Mouse (Mus musculus): ENCODE measurements around the gene Rhobtb1. TPM values are rescaled to one million over a fixed set of nuclear protein-coding genes. Genes with fewer than 3 reads are reported as not detected.

Rhobtb1 gene
- polyA plus RNA-seq, 1 experiment = 7.5 TPM

DNA sequence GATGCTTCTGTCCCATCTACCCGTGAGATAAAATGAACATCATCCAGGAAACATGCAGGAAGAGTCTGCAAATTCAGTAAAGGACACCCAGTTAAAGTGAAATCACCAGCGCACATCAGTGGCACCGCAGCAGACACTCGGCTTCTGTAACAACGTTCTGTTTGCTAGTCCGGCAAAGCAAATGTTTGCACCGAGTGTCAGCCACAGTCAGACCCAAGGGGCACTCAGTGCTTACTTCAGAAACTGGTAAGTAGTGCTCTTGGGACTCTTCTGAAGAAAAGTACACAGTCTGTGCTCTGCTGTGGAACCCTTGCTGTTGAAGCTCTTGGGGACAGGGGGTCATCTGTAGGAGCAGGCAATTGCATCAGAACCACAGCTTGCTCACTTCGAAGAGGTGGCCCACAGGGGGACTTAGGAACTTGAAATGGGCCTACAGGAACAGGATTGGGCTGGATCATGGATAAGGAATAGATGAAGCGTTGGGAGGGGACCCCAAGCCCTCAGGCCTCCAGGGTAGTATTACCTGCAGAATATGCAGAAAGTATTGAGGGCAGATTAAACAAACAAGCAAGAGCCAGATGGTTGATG is 14.9 kb upstream of the Rhobtb1 start:
- Histone ChIP-seq H3K27me3 (ENCODE audit: control insufficient read depth, insufficient read depth, insufficient read length) (no peaks in the 10 kb centered on the region), H3K36me3 (ENCODE audit: control insufficient read depth, insufficient read depth) (no peaks in the 10 kb centered on the region), H3K4me2 (ENCODE audit: low read depth) (no peak overlapping the region), H3K79me2 (ENCODE audit: control insufficient read depth, insufficient read depth) (no peaks in the 10 kb centered on the region), H3ac (ENCODE audit: control insufficient read depth, insufficient read length) (no peak overlapping the region), H3K4me3 (no peak overlapping the region)
- no peak for TF ChIP-seq POLR2A (IDR thresholded peaks at IDR 0.05; ENCODE audit: insufficient read length, low read depth)
- TF ChIP-seq REST (IDR thresholded peaks at IDR 0.05; ENCODE audit: insufficient read depth, insufficient read length) = no peak
- no peak for TF ChIP-seq MYOG (IDR thresholded peaks at IDR 0.05; ENCODE audit: control insufficient read depth in 1 of 3, insufficient read depth in 1 of 3, insufficient read length in 2 of 3, low read depth in 2 of 3)
- no peak for TF ChIP-seq CEBPB (IDR thresholded peaks at IDR 0.05; ENCODE audit: insufficient read depth, poor library complexity, severe bottlenecking)
- no peak for TF ChIP-seq MYOD1 (IDR thresholded peaks at IDR 0.05; ENCODE audit: control insufficient read depth in 1 of 3, insufficient read length in 2 of 3, low read depth in 2 of 3)
- TF ChIP-seq TCF12 (IDR thresholded peaks at IDR 0.05; ENCODE audit: insufficient read depth, poor library complexity, severe bottlenecking) = no peak
- TF ChIP-seq E2F4 (IDR thresholded peaks at IDR 0.05; ENCODE audit: insufficient read depth) = no peak
- no peak for TF ChIP-seq USF1 (IDR thresholded peaks at IDR 0.05; ENCODE audit: low read depth)
- no peak for TF ChIP-seq POLR2AphosphoS2 (IDR thresholded peaks at IDR 0.05; ENCODE audit: insufficient read length, low read depth)
- no peak for TF ChIP-seq SRF (IDR thresholded peaks at IDR 0.05; ENCODE audit: control insufficient read depth, insufficient read length, low read depth)

DNA sequence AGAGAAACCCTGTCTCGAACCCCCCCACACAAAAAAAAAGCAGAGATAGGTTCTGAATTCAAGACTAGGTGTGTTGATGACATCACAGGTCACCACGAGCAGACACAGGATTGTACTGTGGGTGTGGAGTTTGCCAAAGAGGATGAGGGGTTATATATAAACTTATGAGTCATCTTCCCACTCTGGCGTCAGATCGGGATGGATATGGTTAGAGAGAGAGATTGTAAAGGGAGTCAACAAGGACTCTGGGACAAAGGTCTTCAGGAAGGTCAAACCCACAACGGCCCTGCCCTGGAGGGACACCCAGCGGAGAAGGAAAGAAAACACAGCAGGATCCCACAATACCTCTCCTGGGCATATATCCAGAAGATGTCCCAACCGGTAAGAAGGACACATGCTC is 2.0 kb upstream of the Rhobtb1 start:
- TF ChIP-seq REST (IDR thresholded peaks at IDR 0.05; ENCODE audit: insufficient read depth, insufficient read length) (no peak), TCF3 (IDR thresholded peaks at IDR 0.05; ENCODE audit: insufficient read length, low read depth) (no peak), POLR2AphosphoS2 (IDR thresholded peaks at IDR 0.05; ENCODE audit: insufficient read length, low read depth) (no peak), POLR2A (IDR thresholded peaks at IDR 0.05; ENCODE audit: insufficient read length, low read depth) (no peak), TCF12 (IDR thresholded peaks at IDR 0.05; ENCODE audit: insufficient read depth, poor library complexity, severe bottlenecking) (no peak), SRF (IDR thresholded peaks at IDR 0.05; ENCODE audit: control insufficient read depth, insufficient read length, low read depth) (no peak), MAX (IDR thresholded peaks at IDR 0.05; ENCODE audit: low read depth) (no peak)
- H3K4me2 ChIP-seq (ENCODE audit: low read depth) = no peak overlapping the region
- no peaks in the 10 kb centered on the region for H3K79me2 ChIP-seq (ENCODE audit: control insufficient read depth, insufficient read depth)

DNA sequence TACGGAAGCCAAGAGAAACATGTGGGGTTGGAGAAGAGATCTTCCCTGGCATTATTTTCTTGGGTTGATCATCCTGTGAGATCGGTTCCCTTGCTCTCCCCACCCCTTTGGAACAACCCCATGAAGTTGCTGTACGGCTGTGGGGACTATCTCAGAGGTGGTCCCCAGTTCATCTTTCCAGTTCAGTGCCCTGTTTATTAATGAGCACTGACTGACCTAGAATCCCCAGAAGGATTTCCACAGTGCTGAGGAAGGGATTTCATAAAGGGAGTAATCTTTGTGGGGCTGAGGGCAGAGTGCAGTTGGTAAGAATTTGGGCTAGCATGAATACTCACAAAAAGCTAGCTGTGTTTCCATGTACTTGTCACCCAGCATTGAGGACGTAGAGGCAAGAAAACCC is 1.7 kb downstream of the Rhobtb1 start:
- Histone ChIP-seq H3ac (ENCODE audit: control insufficient read depth, insufficient read length) (no peak overlapping the region), H3K27me3 (ENCODE audit: control insufficient read depth, insufficient read depth, insufficient read length) (no peaks in the 10 kb centered on the region), H3K4me3 (no peak overlapping the region), H3K36me3 (ENCODE audit: control insufficient read depth, insufficient read depth) (no peaks in the 10 kb centered on the region), H3K79me2 (ENCODE audit: control insufficient read depth, insufficient read depth) (no peaks in the 10 kb centered on the region), H3K4me2 (ENCODE audit: low read depth) (no peak overlapping the region)
- TF ChIP-seq POLR2A (IDR thresholded peaks at IDR 0.05; ENCODE audit: insufficient read length, low read depth) (no peak), E2F4 (IDR thresholded peaks at IDR 0.05; ENCODE audit: insufficient read depth) (no peak), MAX (IDR thresholded peaks at IDR 0.05; ENCODE audit: low read depth) (no peak), MYOD1 (IDR thresholded peaks at IDR 0.05; ENCODE audit: control insufficient read depth in 1 of 3, insufficient read length in 2 of 3, low read depth in 2 of 3) (no peak), TCF12 (IDR thresholded peaks at IDR 0.05; ENCODE audit: insufficient read depth, poor library complexity, severe bottlenecking) (no peak), USF1 (IDR thresholded peaks at IDR 0.05; ENCODE audit: low read depth) (no peak)

More for the DNA sequence above, 2.0 kb upstream of the Rhobtb1 start:
- no peaks in the 10 kb centered on the region for H3K36me3 ChIP-seq (ENCODE audit: control insufficient read depth, insufficient read depth)
- no peaks in the 10 kb centered on the region for H3K27me3 ChIP-seq (ENCODE audit: control insufficient read depth, insufficient read depth, insufficient read length)
- no peak overlapping the region for H3K4me3 ChIP-seq
- H3ac ChIP-seq (ENCODE audit: control insufficient read depth, insufficient read length) = no peak overlapping the region

DNA sequence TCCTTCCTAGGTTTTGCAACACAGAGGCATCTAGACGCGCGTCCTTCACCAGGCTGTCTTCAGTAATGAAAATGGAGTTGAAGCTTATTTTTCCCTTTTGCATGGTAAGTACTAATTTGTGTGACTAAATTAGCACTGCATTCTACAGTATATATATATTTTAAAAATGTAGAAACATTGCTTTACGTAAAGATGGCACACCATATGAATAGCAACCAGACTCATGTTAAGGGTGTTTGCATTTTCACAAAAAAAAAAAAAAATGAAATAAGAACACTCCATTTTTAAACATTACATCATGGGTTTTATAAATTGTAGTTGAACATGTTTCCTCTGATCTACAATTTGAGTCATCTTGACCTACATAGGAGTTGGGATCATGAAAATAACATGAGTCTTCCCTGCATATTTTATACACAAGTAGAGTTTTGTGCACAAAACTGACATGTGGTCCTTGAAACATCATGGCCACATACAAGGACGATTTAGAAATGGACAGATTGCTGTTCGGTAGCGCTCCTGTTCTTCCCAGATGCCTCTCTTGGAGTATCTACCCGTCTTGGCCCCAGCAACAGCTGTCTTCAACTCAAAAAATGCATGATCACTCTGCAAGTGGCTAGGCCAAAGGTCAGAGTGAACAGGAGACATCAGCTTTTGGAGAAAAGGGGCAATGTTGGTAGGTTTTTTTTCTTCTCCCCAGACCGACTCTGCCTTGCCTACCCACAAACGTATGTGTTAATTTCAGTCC is 4.4 kb downstream of the Rhobtb1 start:
- no peak overlapping the region for H3ac ChIP-seq (ENCODE audit: control insufficient read depth, insufficient read length)
- no peak for TF ChIP-seq CEBPB (IDR thresholded peaks at IDR 0.05; ENCODE audit: insufficient read depth, poor library complexity, severe bottlenecking)
- no peak for TF ChIP-seq POLR2AphosphoS2 (IDR thresholded peaks at IDR 0.05; ENCODE audit: insufficient read length, low read depth)
- no peak for TF ChIP-seq MYOD1 (IDR thresholded peaks at IDR 0.05; ENCODE audit: control insufficient read depth in 1 of 3, insufficient read length in 2 of 3, low read depth in 2 of 3)
- no peak for TF ChIP-seq E2F4 (IDR thresholded peaks at IDR 0.05; ENCODE audit: insufficient read depth)
- TF ChIP-seq TCF3 (IDR thresholded peaks at IDR 0.05; ENCODE audit: insufficient read length, low read depth) = no peak
- no peak for TF ChIP-seq POLR2A (IDR thresholded peaks at IDR 0.05; ENCODE audit: insufficient read length, low read depth)
- TF ChIP-seq MAX (IDR thresholded peaks at IDR 0.05; ENCODE audit: low read depth) = no peak
- TF ChIP-seq MYOG (IDR thresholded peaks at IDR 0.05; ENCODE audit: control insufficient read depth in 1 of 3, insufficient read depth in 1 of 3, insufficient read length in 2 of 3, low read depth in 2 of 3) = no peak
- no peak for TF ChIP-seq TCF12 (IDR thresholded peaks at IDR 0.05; ENCODE audit: insufficient read depth, poor library complexity, severe bottlenecking)
- TF ChIP-seq SRF (IDR thresholded peaks at IDR 0.05; ENCODE audit: control insufficient read depth, insufficient read length, low read depth) = no peak
- TF ChIP-seq REST (IDR thresholded peaks at IDR 0.05; ENCODE audit: insufficient read depth, insufficient read length) = no peak
- no peak for TF ChIP-seq USF1 (IDR thresholded peaks at IDR 0.05; ENCODE audit: low read depth)
- no peaks in the 10 kb centered on the region for H3K27me3 ChIP-seq (ENCODE audit: control insufficient read depth, insufficient read depth, insufficient read length)
- no peak overlapping the region for H3K4me3 ChIP-seq
- H3K36me3 ChIP-seq (ENCODE audit: control insufficient read depth, insufficient read depth) = no peaks in the 10 kb centered on the region
- no peaks in the 10 kb centered on the region for H3K79me2 ChIP-seq (ENCODE audit: control insufficient read depth, insufficient read depth)
- H3K4me2 ChIP-seq (ENCODE audit: low read depth) = no peak overlapping the region

DNA sequence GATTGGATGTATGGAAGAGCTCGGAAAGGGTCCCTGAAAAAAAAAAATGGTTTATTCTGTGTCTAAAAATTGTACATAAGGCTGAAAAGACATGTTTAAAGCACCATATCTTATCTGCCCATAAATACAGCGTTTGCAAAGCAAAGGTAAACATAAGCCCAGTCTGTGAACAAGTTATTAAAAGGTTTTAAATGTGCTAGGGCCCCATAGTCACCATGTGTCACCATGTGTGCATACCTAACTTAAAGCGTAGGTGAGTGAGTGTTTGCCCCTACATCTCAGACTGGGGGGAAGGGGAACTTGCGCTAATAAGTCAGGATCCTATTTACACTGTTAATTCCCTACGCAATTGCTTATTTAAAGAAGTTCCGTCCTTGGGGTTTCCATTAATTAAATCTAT is 5.2 kb downstream of the Rhobtb1 start:
- TF ChIP-seq POLR2AphosphoS2 (IDR thresholded peaks at IDR 0.05; ENCODE audit: insufficient read length, low read depth) = no peak
- TF ChIP-seq REST (IDR thresholded peaks at IDR 0.05; ENCODE audit: insufficient read depth, insufficient read length) = no peak
- TF ChIP-seq MAX (IDR thresholded peaks at IDR 0.05; ENCODE audit: low read depth) = no peak
- no peak for TF ChIP-seq USF1 (IDR thresholded peaks at IDR 0.05; ENCODE audit: low read depth)
- no peak for TF ChIP-seq SRF (IDR thresholded peaks at IDR 0.05; ENCODE audit: control insufficient read depth, insufficient read length, low read depth)
- TF ChIP-seq MYOG (IDR thresholded peaks at IDR 0.05; ENCODE audit: control insufficient read depth in 1 of 3, insufficient read depth in 1 of 3, insufficient read length in 2 of 3, low read depth in 2 of 3) = no peak
- no peak for TF ChIP-seq MYOD1 (IDR thresholded peaks at IDR 0.05; ENCODE audit: control insufficient read depth in 1 of 3, insufficient read length in 2 of 3, low read depth in 2 of 3)
- TF ChIP-seq CEBPB (IDR thresholded peaks at IDR 0.05; ENCODE audit: insufficient read depth, poor library complexity, severe bottlenecking) = no peak
- no peak for TF ChIP-seq E2F4 (IDR thresholded peaks at IDR 0.05; ENCODE audit: insufficient read depth)
- TF ChIP-seq POLR2A (IDR thresholded peaks at IDR 0.05; ENCODE audit: insufficient read length, low read depth) = no peak
- TF ChIP-seq TCF12 (IDR thresholded peaks at IDR 0.05; ENCODE audit: insufficient read depth, poor library complexity, severe bottlenecking) = no peak
- TF ChIP-seq TCF3 (IDR thresholded peaks at IDR 0.05; ENCODE audit: insufficient read length, low read depth) = no peak

More for the DNA sequence above, 5.2 kb downstream of the Rhobtb1 start:
- Histone ChIP-seq H3K4me3 (no peak overlapping the region), H3K4me2 (ENCODE audit: low read depth) (no peak overlapping the region), H3ac (ENCODE audit: control insufficient read depth, insufficient read length) (no peak overlapping the region), H3K79me2 (ENCODE audit: control insufficient read depth, insufficient read depth) (no peaks in the 10 kb centered on the region), H3K36me3 (ENCODE audit: control insufficient read depth, insufficient read depth) (no peaks in the 10 kb centered on the region), H3K27me3 (ENCODE audit: control insufficient read depth, insufficient read depth, insufficient read length) (no peaks in the 10 kb centered on the region)
